Mouse (Mus musculus) left cerebral cortex, adult 11 months (tissue): ENCODE measurements around the gene Clk3.
"Not testable (repeated sequence)": the region's sequence is repeated elsewhere in the genome, so short reads cannot be mapped to it uniquely, and the experiment has no call there.

Experiments
- DNase-seq: peaks from one replicate; pipeline ENCODE4 v3.0.0; 2022; ENCODE audit warnings: low spot score

Gene Clk3

DNA sequence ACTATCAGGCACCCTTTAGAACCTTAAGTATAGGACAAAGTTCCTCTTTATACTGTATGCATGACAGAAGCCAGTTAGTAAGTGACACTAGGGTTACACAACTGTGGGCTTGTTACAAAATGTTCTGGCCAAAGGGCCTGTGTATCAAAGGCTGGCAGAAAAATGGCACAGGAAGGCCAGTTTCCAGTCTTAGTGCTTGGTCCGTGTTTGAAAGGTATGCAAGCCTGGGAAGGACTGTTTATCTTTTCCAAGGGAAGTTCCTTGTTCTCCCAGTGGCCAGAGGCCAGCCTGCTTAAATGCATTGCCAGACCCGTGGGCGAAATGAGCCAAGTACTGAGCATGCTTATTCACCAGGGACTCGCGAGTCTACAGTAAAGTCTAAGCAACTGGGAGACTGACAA, 42.3 kb downstream of the Clk3 start:
- peak; percentile 15 for DNase-seq

GRCm38 (mm10) chr9:57722371-57722770, 43.3 kb downstream of the Clk3 start:
- DNase-seq = no peak

GRCm38 (mm10) chr9:57720736-57721135, 44.9 kb downstream of the Clk3 start:
- DNase-seq = no peak

GRCm38 (mm10) chr9:57718408-57718807, 47.3 kb downstream of the Clk3 start:
- no peak for DNase-seq

DNA sequence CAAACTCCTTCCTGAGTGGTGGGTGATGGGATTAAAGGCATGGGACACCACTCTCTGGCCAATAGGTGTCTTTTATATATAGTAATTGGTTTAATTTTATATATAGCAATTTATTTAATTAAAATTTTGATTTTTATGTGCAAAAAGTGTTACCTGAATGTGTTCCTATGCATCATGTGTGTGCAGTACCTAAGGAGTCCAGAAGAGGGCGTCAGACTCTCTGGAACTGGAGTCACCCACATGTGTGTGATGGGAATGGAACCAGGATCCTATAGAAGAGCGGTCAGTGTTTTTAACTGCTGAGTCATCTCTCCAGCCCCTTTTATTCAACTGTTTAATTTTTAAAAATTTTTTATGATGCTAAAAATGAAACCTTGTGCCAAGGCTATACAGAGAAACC, 53.5 kb downstream of the Clk3 start:
- no peak for DNase-seq

DNA sequence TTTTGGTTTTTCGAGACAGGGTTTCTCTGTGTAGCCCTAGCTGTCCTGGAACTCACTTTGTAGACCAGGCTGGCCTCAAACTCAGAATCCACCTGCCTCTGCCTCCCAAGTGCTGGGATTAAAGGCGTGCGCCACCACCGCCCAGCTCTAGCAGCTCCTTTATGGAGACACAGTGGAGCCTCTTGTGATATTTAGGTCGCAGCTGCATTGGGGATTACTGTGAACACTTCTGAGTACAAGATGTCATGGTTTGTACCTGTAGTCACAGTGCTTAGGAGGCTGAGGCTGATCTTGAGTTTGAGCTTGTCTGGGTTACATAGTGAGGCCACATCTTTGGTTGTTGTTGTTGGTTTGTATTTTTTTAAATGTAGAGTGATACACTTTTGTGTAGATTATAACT, 55.4 kb downstream of the Clk3 start:
- not testable (repeated sequence) for DNase-seq

DNA sequence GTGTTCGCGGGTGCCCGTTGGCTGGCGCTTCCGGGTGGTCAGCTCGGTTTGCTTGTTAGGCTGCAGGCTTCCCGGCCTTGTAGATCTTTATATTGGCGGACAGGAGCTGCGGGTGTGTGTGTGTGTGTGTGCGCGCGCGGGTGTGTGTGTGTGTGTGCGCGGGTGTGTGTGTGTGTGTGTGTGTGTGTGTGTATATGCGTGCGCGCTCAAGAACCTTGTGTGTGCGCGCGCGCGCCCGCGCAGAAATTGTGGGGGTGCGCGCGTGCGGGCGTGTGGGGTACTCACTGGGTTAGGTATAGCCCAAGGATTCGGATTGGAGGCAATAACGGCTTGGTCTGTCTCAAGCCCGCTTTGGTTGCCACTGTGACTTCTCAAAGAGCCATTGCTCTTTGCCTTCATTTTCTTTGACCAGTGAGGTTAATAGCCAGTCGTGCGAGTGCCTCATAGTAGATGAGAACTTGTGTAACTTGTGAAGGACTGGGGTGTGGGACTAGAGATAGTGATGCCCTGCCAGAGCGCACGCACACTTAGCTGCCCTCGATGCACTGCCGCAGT, 56.9 kb downstream of the Clk3 start:
- peak; percentile 51 for DNase-seq

- DNase-seq = peak; percentile 56
These were observed 57.5 kb downstream of the Clk3 start, which contains the start of gene Edc3 for GRCm38 (mm10) chr9:57708068-57708719. Gene Edc3, plus strand, starts transcription at chr9:57708540.

GRCm38 (mm10) chr9:57706496-57706895, 59.2 kb downstream of the Clk3 start:
- DNase-seq = no peak
